Mouse (Mus musculus) stomach, postnatal 0 days (tissue): Measurements from ENCODE around the gene Zfp239. TPM values are rescaled to one million over a fixed set of nuclear protein-coding genes. Genes with fewer than 3 reads are reported as not detected.

Experiments used
- ATAC-seq: fragments of 200-750 bp; cut with Nextera tagmentation; 2 replicates; pipeline ENCODE4 v1.8.0; 2017; ENCODE audit not compliant: low FRiP score, low TSS enrichment
- DNase-seq: peaks from one replicate; pipeline ENCODE4 v3.0.0-alpha.2; 2016; ENCODE audit warnings: low spot score
- H3K27ac ChIP-seq: fragments of 300-500 bp; sonication (generic); replicated peaks from 2 replicates; pipeline ENCODE4 v1.5.1; 2014; ENCODE audit warnings: mild to moderate bottlenecking, control low read depth
- H3K27me3 ChIP-seq: fragments of 300-500 bp; sonication (generic); 2 replicates; pipeline ENCODE4 v1.6.1; 2014; ENCODE audit warnings: low read length; ENCODE audit not compliant: control insufficient read depth, insufficient read depth
- H3K36me3 ChIP-seq: fragments of 300-500 bp; sonication (generic); 2 replicates; pipeline ENCODE4 v1.6.1; 2014; ENCODE audit warnings: low read length, mixed read lengths; ENCODE audit not compliant: control insufficient read depth, insufficient read depth
- H3K4me1 ChIP-seq: fragments of 300-500 bp; sonication (generic); replicated peaks from 2 replicates; pipeline ENCODE4 v1.6.1; 2014; ENCODE audit warnings: antibody characterized with exemption; ENCODE audit not compliant: control insufficient read depth, insufficient read depth
- H3K4me2 ChIP-seq: fragments of 300-500 bp; sonication (generic); replicated peaks from 2 replicates; pipeline ENCODE4 v1.6.1; 2014; ENCODE audit warnings: low read depth, mild to moderate bottlenecking, control low read depth, moderate library complexity
- H3K4me3 ChIP-seq: fragments of 300-500 bp; sonication (generic); 2 replicates; pipeline ENCODE4 v1.5.1; 2014; ENCODE audit warnings: low read depth, low read length, control low read depth
- H3K9ac ChIP-seq: fragments of 300-500 bp; sonication (generic); 2 replicates; pipeline ENCODE4 v1.6.1; 2014; ENCODE audit warnings: mild to moderate bottlenecking, low read length, control low read depth, mixed read lengths
- H3K9me3 ChIP-seq: fragments of 300-500 bp; sonication (generic); 2 replicates; pipeline ENCODE4 v1.6.1; 2016; ENCODE audit warnings: low read length; ENCODE audit not compliant: control insufficient read depth
- CTCF ChIP-seq: IDR thresholded peaks from 2 replicates; pipeline ENCODE4 v1.5.1; 2016; ENCODE audit warnings: antibody characterized with exemption, low read depth, mild to moderate bottlenecking, moderate library complexity
- EP300 ChIP-seq: optimal IDR thresholded peaks from 2 replicates; pipeline ENCODE3; 2016; ENCODE audit warnings: antibody characterized with exemption
- WGBS: fragments of 180-500 bp; shearing (Covaris S2); extraction: QIAGEN DNeasy Blood & Tissue Kit; methylation state at CpG from one replicate; pipeline ENCODE4 v1.1.7; 2014; 5-methylcytosine and 5-hydroxymethylcytosine counted together
- polyA plus RNA-seq: library from polyadenylated mRNA; unstranded; fragments of >200 nt; fragmentation: Nextera tagmentation; extraction: Ambion mirVana; gene quantifications from 2 replicates; pipeline ENCODE4 v1.2.1, GENCODE M21; 2015

Gene Zfp239
- polyA plus RNA-seq, 1 experiment from 2014 or later: 2.0 TPM

DNA sequence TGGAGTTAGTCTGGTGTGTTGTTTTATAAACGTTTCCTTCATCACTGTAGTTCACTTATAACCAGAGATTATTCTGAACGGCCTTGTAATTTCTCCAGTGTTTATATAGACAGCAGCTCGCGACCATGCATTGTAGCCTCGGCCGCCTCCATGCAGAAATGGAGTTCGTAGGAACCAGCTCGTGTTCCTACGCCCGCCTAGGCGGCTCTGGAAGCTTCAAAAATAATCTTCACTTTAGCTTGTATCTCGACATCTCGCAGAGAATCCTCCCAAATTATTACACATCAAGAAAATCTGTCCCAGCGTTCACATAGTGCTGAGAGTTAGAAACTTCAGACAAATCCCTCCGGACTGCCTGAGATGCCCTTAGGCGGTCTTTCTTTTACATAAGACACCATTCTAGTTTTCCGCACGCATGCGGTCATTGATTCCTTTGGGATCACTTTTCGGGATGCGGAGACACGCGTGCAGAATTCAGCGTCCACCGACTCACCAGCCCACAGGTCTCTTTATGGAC is 44.2 kb downstream of the Zfp239 start:
- Histone ChIP-seq H3K4me3 (peak overlapping the region; percentile 99), H3K36me3 (no peaks in the 10 kb centered on the region), H3K4me1 (0 out of 2 replicates have a peak, but pooled peaks cover 3% of the 10 kb centered on the region), H3K27ac (peak overlapping the region; percentile 93), H3K9ac (peak overlapping the region; percentile 70), H3K9me3 (no peaks in the 10 kb centered on the region), H3K4me2 (peak overlapping the region; percentile 58), H3K27me3 (no peaks in the 10 kb centered on the region)
- ATAC-seq (no peak; the same call in 1 of the 2 replicates), DNase-seq (no peak)
- 1% methylated on average over 25 of the region's 25 CpGs for WGBS
- TF ChIP-seq EP300 (no peak), CTCF (no peak)

DNA sequence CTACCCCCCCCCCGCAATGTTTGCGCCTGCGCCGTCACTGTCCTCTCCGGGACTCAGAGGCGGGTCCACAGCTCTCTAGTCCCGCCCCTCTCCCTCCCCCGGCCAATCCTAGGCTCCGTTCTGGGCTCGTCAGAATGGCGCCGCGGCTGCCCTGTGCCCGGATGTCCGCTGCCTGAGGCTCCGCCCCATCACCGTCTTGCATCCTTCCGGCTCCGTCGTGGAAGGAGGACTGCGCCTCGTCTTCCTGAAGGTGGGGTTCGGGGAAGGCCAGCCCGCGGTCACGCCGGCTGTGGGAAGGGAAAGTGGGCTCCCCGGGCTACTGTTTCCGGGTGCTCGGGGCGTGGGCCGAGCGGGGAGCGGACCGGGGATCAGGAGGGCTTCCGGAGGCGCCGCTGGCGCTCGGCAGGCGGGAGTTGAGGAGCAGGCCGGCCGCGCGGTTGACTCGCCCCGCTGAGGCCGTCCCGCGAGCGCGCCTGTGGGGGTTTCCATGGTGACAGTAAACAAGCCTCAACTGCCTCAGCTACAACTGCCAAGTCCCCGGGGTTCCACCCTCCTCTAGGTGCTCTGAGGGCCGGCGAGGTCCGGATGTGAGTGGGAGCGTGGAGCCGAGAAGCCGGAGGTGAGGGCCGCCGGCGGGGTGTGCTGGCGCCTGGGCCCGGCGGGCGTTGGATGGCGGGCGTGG is 44.8 kb downstream of the Zfp239 start:
- peak overlapping the region; percentile 99 for H3K9ac ChIP-seq
- ATAC-seq (peak; percentile 96), DNase-seq (peak; percentile 99)
- peak overlapping the region; percentile 76 for H3K4me2 ChIP-seq
- H3K9me3 ChIP-seq: no peaks in the 10 kb centered on the region
- peak overlapping the region; percentile 100 for H3K27ac ChIP-seq
- no peaks in the 10 kb centered on the region for H3K36me3 ChIP-seq
- no peaks in the 10 kb centered on the region for H3K27me3 ChIP-seq
- H3K4me3 ChIP-seq: peak overlapping the region; percentile 99
- H3K4me1 ChIP-seq: 0 out of 2 replicates have a peak, but pooled peaks cover 3% of the 10 kb centered on the region
- under 1% methylated on average over 61 of the region's 68 CpGs for WGBS
- peak; percentile 14; the same call in 1 of the 2 replicates for TF ChIP-seq CTCF
- no peak for TF ChIP-seq EP300

DNA sequence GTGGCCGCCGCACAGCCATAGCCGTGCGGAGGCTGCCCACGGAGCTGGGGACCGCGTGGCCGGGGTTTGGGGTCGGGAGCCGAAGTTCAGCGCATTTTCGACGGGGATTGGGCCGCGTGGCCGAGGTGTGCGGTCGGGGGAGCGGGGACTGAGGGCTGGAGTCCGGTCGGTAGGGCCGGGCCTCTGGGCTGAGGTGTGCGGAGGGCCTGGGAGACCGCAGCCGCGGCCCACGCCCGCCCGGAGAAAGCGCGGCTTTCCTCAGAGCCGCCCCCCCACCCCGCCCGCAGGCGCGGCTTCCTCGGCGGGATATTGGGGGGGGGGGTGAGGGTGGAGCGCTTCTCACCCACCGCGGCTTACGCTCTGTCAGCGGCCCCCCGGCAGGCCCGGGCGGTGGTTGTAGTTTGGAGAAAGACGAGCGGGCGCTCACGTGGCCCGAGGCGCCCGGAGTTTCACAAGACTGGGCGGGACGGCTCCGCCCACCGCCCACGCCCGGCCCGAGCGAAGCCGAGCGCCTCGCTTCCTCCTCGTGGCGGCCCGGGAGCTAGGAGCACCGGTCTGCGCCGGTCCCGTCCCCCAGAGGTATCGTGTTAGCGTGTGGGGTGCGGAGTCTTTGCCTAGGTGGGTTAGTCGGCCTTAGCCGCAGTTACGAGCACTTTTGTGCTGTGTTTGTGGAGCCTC is 45.5 kb downstream of the Zfp239 start:
- peak; percentile 86 for ATAC-seq

DNA sequence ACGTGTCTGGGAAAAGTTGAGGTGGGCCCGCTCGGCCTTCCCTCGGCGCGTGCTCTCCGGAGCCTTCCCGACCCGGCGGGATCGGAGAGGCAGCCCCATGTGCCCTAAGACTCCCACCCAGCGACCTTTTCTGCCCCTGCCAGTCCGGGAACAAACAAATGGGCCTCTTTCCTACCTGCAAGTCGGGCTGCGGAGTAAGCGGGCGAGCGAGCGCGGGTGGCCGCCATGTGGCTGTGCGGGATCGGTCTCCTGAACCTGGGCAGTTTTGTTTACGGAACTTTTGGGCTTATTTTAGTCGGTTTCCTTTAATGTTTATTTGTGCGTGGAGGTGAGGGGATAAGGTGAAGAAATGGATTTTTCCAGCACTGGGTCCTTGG is 46.1 kb downstream of the Zfp239 start:
- Histone ChIP-seq H3K27ac (peak overlapping the region; percentile 100), H3K9ac (peak overlapping the region; percentile 99), H3K4me2 (peak overlapping the region; percentile 76), H3K27me3 (no peaks in the 10 kb centered on the region), H3K4me1 (0 out of 2 replicates have a peak, but pooled peaks cover 3% of the 10 kb centered on the region), H3K4me3 (peak overlapping the region; percentile 99), H3K9me3 (no peaks in the 10 kb centered on the region), H3K36me3 (no peaks in the 10 kb centered on the region)
- WGBS: under 1% methylated on average over 26 of the region's 26 CpGs
- DNase-seq (no peak), ATAC-seq (no peak)
- no peak for TF ChIP-seq CTCF
- TF ChIP-seq EP300: no peak

More for the DNA sequence above, 45.5 kb downstream of the Zfp239 start:
- H3K36me3 ChIP-seq: no peaks in the 10 kb centered on the region
- H3K9ac ChIP-seq: peak overlapping the region; percentile 99
- TF ChIP-seq CTCF (peak; percentile 25; the same call in 1 of the 2 replicates), EP300 (peak; percentile 56)
- H3K4me2 ChIP-seq: peak overlapping the region; percentile 76
- DNase-seq: peak; percentile 94
- 0 out of 2 replicates have a peak, but pooled peaks cover 3% of the 10 kb centered on the region for H3K4me1 ChIP-seq
- no peaks in the 10 kb centered on the region for H3K9me3 ChIP-seq
- WGBS: under 1% methylated on average over 60 of the region's 77 CpGs
- peak overlapping the region; percentile 100 for H3K27ac ChIP-seq
- peak overlapping the region; percentile 99 for H3K4me3 ChIP-seq
- H3K27me3 ChIP-seq: no peaks in the 10 kb centered on the region

DNA sequence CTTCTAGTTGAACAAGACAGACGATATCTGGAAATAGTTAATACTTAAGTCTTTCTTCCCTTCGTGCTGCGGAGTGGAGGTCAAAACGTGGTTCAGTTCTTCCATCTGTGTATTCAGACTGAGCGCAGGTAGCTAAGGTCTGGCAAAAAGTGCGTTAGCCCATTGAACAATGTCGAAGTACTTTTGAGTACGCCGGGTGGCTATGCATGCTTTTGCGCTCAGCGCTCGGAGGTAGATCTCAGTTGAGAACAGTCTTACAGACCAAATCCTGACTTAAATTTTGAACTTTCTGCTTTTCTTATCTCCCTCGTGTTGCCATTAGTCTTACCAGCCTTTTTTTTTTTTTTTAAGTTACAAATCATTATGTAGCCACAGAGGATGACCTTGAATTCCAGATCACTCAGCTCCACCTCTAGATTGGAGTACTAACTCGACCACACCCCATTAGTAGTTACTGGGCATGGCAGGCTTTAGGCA is 46.6 kb downstream of the Zfp239 start:
- no peaks in the 10 kb centered on the region for H3K36me3 ChIP-seq
- H3K9me3 ChIP-seq: no peaks in the 10 kb centered on the region
- no peaks in the 10 kb centered on the region for H3K27me3 ChIP-seq
- H3K4me2 ChIP-seq: peak overlapping the region; percentile 76
- under 1% methylated on average over 14 of the region's 14 CpGs for WGBS
- H3K9ac ChIP-seq: peak overlapping the region; percentile 99
- peak overlapping the region; percentile 100 for H3K27ac ChIP-seq
- H3K4me3 ChIP-seq: peak overlapping the region; percentile 99
- no peak for ATAC-seq
- H3K4me1 ChIP-seq: 0 out of 2 replicates have a peak, but pooled peaks cover 3% of the 10 kb centered on the region
- peak; percentile 40 for DNase-seq
- no peak for TF ChIP-seq CTCF
- TF ChIP-seq EP300: no peak
